ENCODE assay signal across 8 mouse cellular contexts in the genomic region with DNA sequence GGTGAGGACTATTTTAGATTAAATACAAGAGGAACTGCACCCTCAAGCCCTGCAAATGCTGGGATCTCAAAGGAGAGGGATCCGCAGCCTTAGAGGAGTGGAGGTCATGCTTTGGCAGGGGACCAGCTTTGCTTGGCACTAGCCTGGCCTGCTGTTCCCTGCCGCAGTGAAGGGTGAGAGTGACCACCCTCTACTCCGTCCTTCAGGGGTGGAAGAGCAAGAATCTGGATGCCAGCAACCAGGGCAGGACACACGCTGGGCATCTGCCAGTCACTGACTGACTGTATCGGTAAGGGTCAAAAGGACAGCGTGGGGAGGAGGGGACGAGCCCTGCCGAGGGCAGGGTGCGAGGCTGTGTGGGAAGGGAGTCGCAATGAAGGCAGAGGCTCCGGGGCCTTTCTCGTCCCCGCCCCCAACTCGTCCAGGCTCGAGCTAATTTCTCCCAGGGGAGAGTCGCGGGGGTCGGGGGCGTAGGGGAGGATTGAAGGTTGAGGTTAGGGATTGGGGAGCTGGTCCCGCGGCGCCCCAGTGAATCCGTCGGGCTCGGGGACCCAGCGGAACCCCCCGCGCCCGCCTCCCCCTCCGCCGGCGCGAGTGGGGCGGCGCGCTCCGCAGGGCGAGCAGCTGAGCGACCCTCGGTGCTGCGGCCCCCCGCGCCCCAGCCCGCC. TPM values are rescaled to one million over a fixed set of nuclear protein-coding genes. Genes with fewer than 3 reads are reported as not detected.
DNase-seq lines count a peak whose midpoint lies in the region; ATAC-seq lines count a peak whose summit lies in the region.

Gene Rasl10b (plus strand): TSS at position 51 of the 668 bp plus-strand sequence.

- H3K27me3 ChIP-seq in embryonic facial prominence, embryonic 15.5 days = peaks cover 7% of the 10 kb centered on the region; the same call in 1 of the 2 replicates
- 0 out of 2 replicates have a peak, but pooled peaks cover 6% of the 10 kb centered on the region for H3K27me3 ChIP-seq in hindbrain, embryonic 12.5 days
- H3K27me3 ChIP-seq in midbrain, embryonic 15.5 days (replicated peaks) = no peaks in the 10 kb centered on the region

- intact Hi-C loops in gastrocnemius, postnatal 14 days (cut with DNase I; ENCODE audit: low total_unique reads) = no loop called here
- intact Hi-C loops in left cerebral cortex, postnatal 14 days (cut with DNase I) = loop anchor here (5.0 kb wide), 1 partner anchor 37 kb away; no protein-coding TSS in a partner anchor

- DNase-seq in gastrocnemius, postnatal 14 days = peak; percentile 24
- no peak for DNase-seq in gastrocnemius, postnatal 25 days
- DNase-seq in adrenal gland, postnatal 36 days = peak; percentile 37 to 53
- DNase-seq in left cerebral cortex, postnatal 14 days (ENCODE audit: low spot score in 2 of 2) = no peak
- DNase-seq in urinary bladder, postnatal 14 days (ENCODE audit: low spot score) = no peak

- H3K9ac ChIP-seq in embryonic facial prominence, embryonic 15.5 days = peak within 1 kb of the TSS; percentile 54
- H3K9ac ChIP-seq in hindbrain, embryonic 12.5 days = peak within 1 kb of the TSS; percentile 96
- H3K9ac ChIP-seq in midbrain, embryonic 15.5 days = peak within 1 kb of the TSS; percentile 93

- peak within 1 kb of the TSS; percentile 91 for H3K4me2 ChIP-seq in embryonic facial prominence, embryonic 15.5 days (replicated peaks)
- peak within 1 kb of the TSS; percentile 68 for H3K4me2 ChIP-seq in hindbrain, embryonic 12.5 days (replicated peaks)
- H3K4me2 ChIP-seq in midbrain, embryonic 15.5 days = peak within 1 kb of the TSS; percentile 86

- ATAC-seq in embryonic facial prominence, embryonic 15.5 days (ENCODE audit: insufficient number of reproducible peaks, low FRiP score, low TSS enrichment, low read depth) = 0 out of 2 replicates have a peak, but pooled peaks have one; percentile 9
- peak; percentile 78 for ATAC-seq in hindbrain, embryonic 12.5 days (ENCODE audit: low FRiP score)
- peak; percentile 85 for ATAC-seq in midbrain, embryonic 15.5 days (replicated peaks)

- peaks cover 13% of the 10 kb centered on the region for H3K4me1 ChIP-seq in embryonic facial prominence, embryonic 15.5 days
- H3K4me1 ChIP-seq in hindbrain, embryonic 12.5 days = peaks cover 16% of the 10 kb centered on the region
- H3K4me1 ChIP-seq in midbrain, embryonic 15.5 days = peaks cover 27% of the 10 kb centered on the region

- H3K9me3 ChIP-seq in embryonic facial prominence, embryonic 15.5 days (replicated peaks) = no peaks in the 10 kb centered on the region
- H3K9me3 ChIP-seq in hindbrain, embryonic 12.5 days (replicated peaks) = no peaks in the 10 kb centered on the region
- H3K9me3 ChIP-seq in midbrain, embryonic 15.5 days = no peaks in the 10 kb centered on the region

- H3K4me3 ChIP-seq in embryonic facial prominence, embryonic 15.5 days (replicated peaks) = peak within 1 kb of the TSS; percentile 73
- H3K4me3 ChIP-seq in hindbrain, embryonic 12.5 days = peak within 1 kb of the TSS; percentile 92
- H3K4me3 ChIP-seq in midbrain, embryonic 15.5 days = peak within 1 kb of the TSS; percentile 89

- 0 out of 2 replicates have a peak, but pooled peaks cover under 1% of the 10 kb centered on the region for H3K36me3 ChIP-seq in embryonic facial prominence, embryonic 15.5 days
- H3K36me3 ChIP-seq in hindbrain, embryonic 12.5 days = no peaks in the 10 kb centered on the region
- H3K36me3 ChIP-seq in midbrain, embryonic 15.5 days (replicated peaks) = no peaks in the 10 kb centered on the region

- no peak within 1 kb of the TSS for H3K27ac ChIP-seq in embryonic facial prominence, embryonic 15.5 days (replicated peaks)
- peak within 1 kb of the TSS; percentile 71 for H3K27ac ChIP-seq in hindbrain, embryonic 12.5 days
- H3K27ac ChIP-seq in midbrain, embryonic 15.5 days = peak within 1 kb of the TSS; percentile 71

- 2% methylated on average over 30 of the region's 44 CpGs for WGBS in embryonic facial prominence, embryonic 15.5 days
- under 1% methylated on average over 22 of the region's 44 CpGs for WGBS in hindbrain, embryonic 12.5 days
- WGBS in midbrain, embryonic 15.5 days = under 1% methylated on average over 44 of the region's 44 CpGs

RNA-seq across cellular contexts. Expression of gene Rasl10b, which starts in this region (rescaled TPM):
- under 1 TPM; 0.31 to 0.45 TPM for total RNA-seq in gastrocnemius, postnatal 14 days (2021)
- under 1 TPM; 0.32 to 0.59 TPM for total RNA-seq in gastrocnemius, postnatal 25 days (2021)
- total RNA-seq in adrenal gland, postnatal 36 days (2021) = 10 to 100 TPM; 12.0 to 13.6 TPM
- 3.2 and 3.9 TPM in 2 replicates for polyA plus RNA-seq in embryonic facial prominence, embryonic 15.5 days (2015; fragmentation: Nextera tagmentation; extraction: Ambion mirVana)
- polyA plus RNA-seq in hindbrain, embryonic 12.5 days (2016; fragmentation: Nextera tagmentation; extraction: Ambion mirVana) = 16.8 and 17.7 TPM in 2 replicates
- total RNA-seq in left cerebral cortex, postnatal 14 days (2021) = 100 to 1,000 TPM; 229 to 234 TPM
- polyA plus RNA-seq in midbrain, embryonic 15.5 days (2015; fragmentation: Nextera tagmentation; extraction: Ambion mirVana) = 43.2 and 45.6 TPM in 2 replicates

Comparison
In these comparisons a context has a peak if more than half of its experiments do, and no peak if none do; other contexts are left out.
1. RNA of gene Rasl10b (total RNA-seq): 229 to 234 TPM in left cerebral cortex, postnatal 14 days; 12.0 to 13.6 TPM in adrenal gland, postnatal 36 days, 0.32 to 0.59 TPM in gastrocnemius, postnatal 25 days and 0.31 to 0.45 TPM in gastrocnemius, postnatal 14 days; every median in the first group is over 10 times any median in the second.
2. Peak in DNase-seq in gastrocnemius, postnatal 14 days; RNA of the gene not detected or under 1 TPM.
3. DNase-seq: peak in adrenal gland, postnatal 36 days (2 of 2); none in gastrocnemius, postnatal 25 days (single experiment), left cerebral cortex, postnatal 14 days (0 of 2) and urinary bladder, postnatal 14 days (single experiment).
4. ATAC-seq: peak in every context shown above with its lines; median percentile 85 in midbrain, embryonic 15.5 days; 78 in hindbrain, embryonic 12.5 days; 9 in embryonic facial prominence, embryonic 15.5 days.
5. Peak in every context shown above with its lines, with median percentiles within 50 percentile points of each other: H3K4me2 ChIP-seq, H3K4me3 ChIP-seq and H3K9ac ChIP-seq.